Mouse (Mus musculus): ENCODE data around the gene Psmb5. TPM values are rescaled to one million over a fixed set of nuclear protein-coding genes. Genes with fewer than 3 reads are reported as not detected.
"Not testable (repeated sequence)": the region's sequence is repeated elsewhere in the genome, so short reads cannot be mapped to it uniquely, and the experiment has no call there.

Gene Psmb5
- polyA plus RNA-seq, 1 experiment from 2014 or later: 399 TPM

DNA sequence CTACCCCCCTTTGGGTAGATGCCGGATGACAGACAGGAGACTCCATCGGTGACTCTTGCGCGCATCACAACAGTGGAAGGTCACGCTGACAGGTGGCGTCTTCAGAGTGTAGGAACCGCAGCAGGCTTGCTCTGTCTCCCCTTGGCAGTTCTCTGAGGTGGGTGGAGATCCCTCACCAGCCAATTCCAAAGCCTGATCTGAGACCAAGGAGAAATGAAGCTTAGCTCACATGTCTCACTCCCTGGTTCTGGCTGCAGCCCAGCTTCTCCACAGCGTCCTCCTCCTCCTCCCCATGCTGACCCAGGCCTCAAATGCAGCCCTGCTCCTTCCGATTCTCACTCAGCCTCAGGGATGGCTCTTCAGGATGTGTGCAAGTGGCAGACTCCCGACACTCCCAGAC, 7.2 kb upstream of the Psmb5 start:
- ATAC-seq (ENCODE audit: low FRiP score): no peak
- H3K4me3 ChIP-seq (replicated peaks): no peak overlapping the region
- no peak overlapping the region for H3K9ac ChIP-seq
- H3K27ac ChIP-seq: no peak overlapping the region
- 0 out of 2 replicates have a peak, but pooled peaks cover 6% of the 10 kb centered on the region for H3K36me3 ChIP-seq (replicated peaks)
- H3K27me3 ChIP-seq: no peaks in the 10 kb centered on the region
- no peak overlapping the region for H3K4me2 ChIP-seq
- no peaks in the 10 kb centered on the region for H3K4me1 ChIP-seq
- H3K9me3 ChIP-seq: no peaks in the 10 kb centered on the region
- WGBS: 78% methylated on average over 10 of the region's 10 CpGs

GRCm38 (mm10) chr14:54623334-54623733, 5.5 kb upstream of the Psmb5 start:
- H3K4me1 ChIP-seq: no peaks in the 10 kb centered on the region
- H3K4me3 ChIP-seq (replicated peaks): no peak overlapping the region

DNA sequence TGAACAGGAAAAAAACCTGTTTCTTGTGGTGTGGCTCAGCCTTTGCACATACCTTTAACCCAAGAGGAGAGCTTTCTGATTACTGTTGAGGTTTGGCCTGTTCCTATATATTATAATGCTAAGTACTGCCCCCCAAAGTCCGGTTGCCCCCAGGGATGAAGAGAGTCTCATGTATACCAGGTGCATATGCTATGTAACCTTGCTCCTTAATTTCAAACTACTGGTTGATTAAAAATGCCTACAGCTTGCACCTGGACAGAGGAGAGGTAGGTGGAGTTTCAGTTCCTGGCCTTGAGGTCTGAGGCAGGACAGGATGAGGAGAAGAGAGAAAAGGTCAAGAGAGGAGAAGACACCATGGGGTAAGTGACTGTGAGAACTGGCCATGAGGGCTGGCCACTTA, 3.3 kb upstream of the Psmb5 start, which contains the start of gene Psmb11:
Psmb11 (plus strand) TSS at position 301 of the 400 bp plus-strand sequence.
- no peak within 1 kb of the TSS for H3K4me3 ChIP-seq (replicated peaks)
- no peak within 1 kb of the TSS for H3K9ac ChIP-seq
- no peak within 1 kb of the TSS for H3K27ac ChIP-seq
- H3K27me3 ChIP-seq: no peaks in the 10 kb centered on the region
- H3K36me3 ChIP-seq (replicated peaks): peaks cover 4% of the 10 kb centered on the region
- 88% methylated on average over 1 of the region's 1 CpGs for WGBS
- ATAC-seq (ENCODE audit: low FRiP score): no peak
- H3K9me3 ChIP-seq: no peaks in the 10 kb centered on the region
- H3K4me2 ChIP-seq: no peak within 1 kb of the TSS
- H3K4me1 ChIP-seq: peaks cover 11% of the 10 kb centered on the region

More at GRCm38 (mm10) chr14:54623334-54623733, 5.5 kb upstream of the Psmb5 start:
- Histone ChIP-seq H3K9me3 (no peaks in the 10 kb centered on the region), H3K27me3 (no peaks in the 10 kb centered on the region), H3K36me3 (replicated peaks) (no peaks in the 10 kb centered on the region), H3K27ac (no peak overlapping the region), H3K9ac (no peak overlapping the region), H3K4me2 (no peak overlapping the region)
- 87% methylated on average over 6 of the region's 6 CpGs for WGBS
- ATAC-seq (ENCODE audit: low FRiP score): no peak

- H3K27ac ChIP-seq: peak overlapping the region; percentile 76
- peak overlapping the region; percentile 75 for H3K4me2 ChIP-seq
- no peaks in the 10 kb centered on the region for H3K9me3 ChIP-seq
- WGBS: 1% methylated on average over 38 of the region's 38 CpGs
- peaks cover 11% of the 10 kb centered on the region for H3K4me1 ChIP-seq
- H3K4me3 ChIP-seq (replicated peaks): peak overlapping the region; percentile 88
- H3K27me3 ChIP-seq: no peaks in the 10 kb centered on the region
- ATAC-seq (ENCODE audit: low FRiP score): peak; percentile 51; the same call in 1 of the 2 replicates
- H3K9ac ChIP-seq: peak overlapping the region; percentile 90
- peaks cover 35% of the 10 kb centered on the region for H3K36me3 ChIP-seq (replicated peaks)
Measured at GRCm38 (mm10) chr14:54617152-54617896, 498 bp downstream of the Psmb5 start.

GRCm38 (mm10) chr14:54616226-54616825, 1.5 kb downstream of the Psmb5 start:
- Histone ChIP-seq H3K36me3 (replicated peaks) (peaks cover 40% of the 10 kb centered on the region), H3K9ac (no peak overlapping the region), H3K27me3 (no peaks in the 10 kb centered on the region), H3K4me3 (replicated peaks) (no peak overlapping the region), H3K4me2 (peak overlapping the region; percentile 75), H3K27ac (no peak overlapping the region), H3K9me3 (no peaks in the 10 kb centered on the region), H3K4me1 (peaks cover 11% of the 10 kb centered on the region)
- no peak for ATAC-seq (ENCODE audit: low FRiP score)
- 92% methylated on average over 16 of the region's 16 CpGs for WGBS

DNA sequence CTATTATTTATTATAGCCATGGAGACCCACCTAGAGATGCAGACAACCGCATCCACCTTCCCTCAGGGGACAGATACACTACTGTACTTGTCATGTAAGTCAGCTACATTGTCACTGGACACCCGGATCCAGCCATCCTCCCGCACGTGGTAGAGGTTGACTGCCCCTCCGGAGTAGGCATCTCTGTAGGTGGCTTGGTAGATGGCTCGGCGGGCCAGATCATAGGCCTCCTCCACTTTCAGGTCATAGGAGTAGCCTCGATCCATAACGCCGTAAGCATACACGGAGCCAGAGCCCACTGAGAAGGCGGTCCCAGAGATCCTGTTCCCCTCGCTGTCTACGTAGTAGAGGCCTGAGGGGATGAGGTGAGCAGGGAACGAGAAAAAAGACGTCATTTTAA, 3.7 kb downstream of the Psmb5 start:
- H3K27ac ChIP-seq; ATAC-seq (ENCODE audit: low FRiP score); H3K9me3 ChIP-seq; H3K9ac ChIP-seq; H3K4me3 ChIP-seq (replicated peaks); H3K27me3 ChIP-seq; H3K4me2 ChIP-seq: not testable (repeated sequence)
- Histone ChIP-seq H3K36me3 (replicated peaks) (peaks cover 40% of the 10 kb centered on the region), H3K4me1 (peaks cover 11% of the 10 kb centered on the region)
- 93% methylated on average over 16 of the region's 16 CpGs for WGBS

- H3K4me3 ChIP-seq (replicated peaks): no peak overlapping the region
- H3K36me3 ChIP-seq (replicated peaks): peaks cover 31% of the 10 kb centered on the region
- H3K27me3 ChIP-seq: no peaks in the 10 kb centered on the region
- H3K27ac ChIP-seq: peak overlapping the region; percentile 32; the same call in 1 of the 2 replicates
- H3K4me1 ChIP-seq: peaks cover 6% of the 10 kb centered on the region; the same call in 1 of the 2 replicates
- 85% methylated on average over 6 of the region's 6 CpGs for WGBS
- no peak overlapping the region for H3K4me2 ChIP-seq
- ATAC-seq (ENCODE audit: low FRiP score): no peak
- H3K9ac ChIP-seq: no peak overlapping the region
- no peaks in the 10 kb centered on the region for H3K9me3 ChIP-seq
Measured at GRCm38 (mm10) chr14:54610648-54611047, 7.2 kb downstream of the Psmb5 start.

- H3K4me2 ChIP-seq: no peak overlapping the region
- ATAC-seq (ENCODE audit: low FRiP score): no peak
- H3K9me3 ChIP-seq: no peaks in the 10 kb centered on the region
- peaks cover 8% of the 10 kb centered on the region for H3K4me1 ChIP-seq
- H3K36me3 ChIP-seq (replicated peaks): peaks cover 24% of the 10 kb centered on the region
- no peak overlapping the region for H3K27ac ChIP-seq
- H3K4me3 ChIP-seq (replicated peaks): no peak overlapping the region
- WGBS: 71% methylated on average over 4 of the region's 4 CpGs
- no peak overlapping the region for H3K9ac ChIP-seq
- H3K27me3 ChIP-seq: no peaks in the 10 kb centered on the region
Measured at GRCm38 (mm10) chr14:54609962-54610361, 7.9 kb downstream of the Psmb5 start.

DNA sequence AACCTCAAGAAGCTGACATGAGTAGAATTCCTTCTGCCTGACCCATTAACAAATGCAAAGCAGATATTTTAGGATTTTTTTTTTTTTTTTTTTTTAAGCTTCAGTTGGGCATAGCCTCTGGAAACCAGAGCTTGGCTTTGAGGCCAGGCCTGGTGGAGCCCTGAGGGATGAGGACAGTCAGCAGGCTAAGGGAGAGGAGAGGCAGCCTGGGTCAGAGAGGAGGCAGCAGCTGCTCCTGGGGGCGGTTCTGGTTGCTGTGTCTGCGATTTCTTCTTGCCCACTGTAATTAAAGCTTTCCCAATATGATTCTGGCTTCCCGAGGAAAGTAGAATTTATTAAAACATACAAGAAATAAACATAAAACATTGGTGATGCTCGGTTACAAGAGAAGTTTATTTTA, 8.6 kb downstream of the Psmb5 start:
- Histone ChIP-seq H3K36me3 (replicated peaks) (peaks cover 17% of the 10 kb centered on the region), H3K27ac (no peak overlapping the region), H3K4me2 (no peak overlapping the region), H3K27me3 (no peaks in the 10 kb centered on the region), H3K9me3 (no peaks in the 10 kb centered on the region), H3K4me1 (peaks cover 15% of the 10 kb centered on the region), H3K4me3 (replicated peaks) (no peak overlapping the region), H3K9ac (no peak overlapping the region)
- no peak for ATAC-seq (ENCODE audit: low FRiP score)
- 75% methylated on average over 4 of the region's 4 CpGs for WGBS

DNA sequence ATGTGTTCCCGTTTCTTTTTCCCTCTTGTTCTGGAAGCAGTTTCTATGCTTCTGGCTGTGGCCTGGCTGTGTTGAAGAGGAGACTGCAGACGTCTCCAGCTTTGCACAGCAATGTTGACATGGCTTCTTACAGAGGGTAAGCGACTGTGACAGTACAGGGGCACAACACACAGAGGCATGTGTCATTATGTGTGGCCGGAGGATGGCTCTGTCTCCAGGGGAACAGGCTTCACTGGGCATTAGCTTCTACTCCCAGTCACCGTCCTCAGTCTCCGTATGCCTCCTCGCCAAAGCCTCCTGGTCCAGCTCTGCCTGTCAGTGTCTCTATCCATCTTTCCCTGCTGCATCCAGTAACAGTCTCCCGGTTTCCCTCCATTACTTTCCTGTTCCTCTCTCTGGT, 10.6 kb downstream of the Psmb5 start:
- no peak overlapping the region for H3K4me3 ChIP-seq (replicated peaks)
- H3K9me3 ChIP-seq: no peaks in the 10 kb centered on the region
- no peak overlapping the region for H3K4me2 ChIP-seq
- H3K9ac ChIP-seq: no peak overlapping the region
- H3K36me3 ChIP-seq (replicated peaks): peaks cover 5% of the 10 kb centered on the region
- ATAC-seq (ENCODE audit: low FRiP score): no peak
- H3K27me3 ChIP-seq: no peaks in the 10 kb centered on the region
- WGBS: 59% methylated on average over 8 of the region's 8 CpGs
- H3K27ac ChIP-seq: no peak overlapping the region
- peaks cover 28% of the 10 kb centered on the region for H3K4me1 ChIP-seq

DNA sequence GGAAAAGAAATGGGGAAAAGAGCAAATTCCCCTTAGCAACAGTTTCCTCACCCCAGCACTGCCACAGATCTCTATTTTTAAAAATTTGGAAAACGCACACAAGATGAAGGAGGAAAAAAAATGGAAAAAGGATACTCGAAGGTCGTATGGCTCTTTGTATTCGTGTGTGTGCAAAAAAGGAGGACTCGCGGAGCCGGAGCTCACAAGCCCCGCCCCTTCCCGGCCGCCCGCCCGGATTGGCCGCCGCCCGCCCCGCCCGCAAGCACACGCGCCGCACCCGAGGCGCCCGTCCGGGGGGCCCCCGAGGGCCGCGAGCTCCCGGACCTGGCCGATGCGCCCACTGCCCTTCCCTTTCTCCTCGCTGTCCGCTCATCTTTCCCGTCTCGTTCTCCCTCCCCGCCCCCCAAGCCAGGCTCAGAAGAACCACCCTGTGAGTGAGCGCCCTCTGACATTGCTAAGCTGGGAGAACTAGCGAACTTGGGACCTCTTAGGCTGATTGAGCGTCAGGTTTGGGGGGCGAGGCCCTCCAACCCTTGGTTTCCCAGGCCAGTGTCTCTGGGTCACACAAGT, 12.0 kb downstream of the Psmb5 start, which contains the start of gene 4931414P19Rik:
4931414P19Rik (minus strand) TSS at position 242 of the 570 bp plus-strand sequence.
- peak within 1 kb of the TSS; percentile 62 for H3K4me2 ChIP-seq
- no peaks in the 10 kb centered on the region for H3K27me3 ChIP-seq
- peak within 1 kb of the TSS; percentile 70 for H3K27ac ChIP-seq
- under 1% methylated on average over 38 of the region's 39 CpGs for WGBS
- peaks cover 29% of the 10 kb centered on the region for H3K4me1 ChIP-seq
- H3K36me3 ChIP-seq (replicated peaks): no peaks in the 10 kb centered on the region
- peak; percentile 59 for ATAC-seq (ENCODE audit: low FRiP score)
- H3K9me3 ChIP-seq: no peaks in the 10 kb centered on the region
- H3K9ac ChIP-seq: peak within 1 kb of the TSS; percentile 68
- peak within 1 kb of the TSS; percentile 51 for H3K4me3 ChIP-seq (replicated peaks)

DNA sequence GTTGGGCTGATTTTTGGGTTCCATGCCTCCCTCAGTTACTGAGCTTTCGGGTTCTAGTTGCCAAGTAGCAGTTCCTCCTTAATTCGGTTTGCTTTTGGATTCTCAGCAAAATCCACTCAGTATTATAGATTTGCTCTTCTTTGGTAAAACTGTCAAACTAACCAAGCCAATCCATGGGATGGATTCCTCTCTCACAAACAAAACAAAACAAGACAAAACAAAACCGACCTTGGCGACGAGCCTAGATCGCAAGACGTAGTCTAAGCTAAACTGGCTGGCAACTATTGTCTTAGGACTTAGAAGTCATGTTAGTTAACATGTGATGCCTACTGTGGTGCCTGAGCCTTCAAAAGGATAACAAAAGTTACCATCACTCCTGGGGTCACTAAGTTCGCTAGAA, 14.1 kb downstream of the Psmb5 start:
- WGBS: 86% methylated on average over 8 of the region's 8 CpGs

More for the DNA sequence above, 14.1 kb downstream of the Psmb5 start:
- H3K9me3 ChIP-seq: no peaks in the 10 kb centered on the region
- no peak for ATAC-seq (ENCODE audit: low FRiP score)
- peak overlapping the region; percentile 55 for H3K4me2 ChIP-seq
- H3K36me3 ChIP-seq (replicated peaks): no peaks in the 10 kb centered on the region
- H3K9ac ChIP-seq: 0 out of 2 replicates have a peak overlapping the region, but pooled peaks have one; percentile 78
- peaks cover 29% of the 10 kb centered on the region for H3K4me1 ChIP-seq
- no peaks in the 10 kb centered on the region for H3K27me3 ChIP-seq
- H3K27ac ChIP-seq: peak overlapping the region; percentile 92
- H3K4me3 ChIP-seq (replicated peaks): peak overlapping the region; percentile 67

Measured in forebrain, embryonic 12.5 days (tissue).